Mouse (Mus musculus): ENCODE results near the gene Vma21-ps.
"Not testable (repeated sequence)": the region's sequence is repeated elsewhere in the genome, so short reads cannot be mapped to it uniquely, and the experiment has no call there.

The Vma21-ps gene

GRCm38 (mm10) chr4:52497144-52497543 lies at the start of gene Vma21-ps:
Gene Vma21-ps (minus strand): TSS chr4:52497244.
- not testable (repeated sequence) for DNase-seq

DNA sequence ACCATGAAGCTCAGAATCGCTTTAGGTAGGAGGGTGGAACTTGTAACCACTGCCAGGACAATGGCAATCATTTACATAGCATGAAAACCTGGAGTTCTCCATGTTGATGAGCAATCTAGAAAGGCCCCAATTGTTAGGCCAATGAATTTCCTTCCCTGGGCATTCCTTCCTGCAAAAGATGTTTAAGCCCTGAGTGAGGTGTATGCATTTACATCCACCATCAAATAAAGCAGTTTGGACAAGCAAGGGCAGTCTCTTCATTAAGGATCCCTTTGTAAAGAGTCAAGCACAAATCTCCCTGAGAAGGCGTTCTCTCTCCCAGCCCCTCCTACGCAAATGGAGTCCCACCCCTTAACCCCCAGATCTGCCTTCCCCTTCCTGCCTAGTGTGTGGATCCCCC lies 46.0 kb upstream of the Vma21-ps start:
- no peak for DNase-seq

- no peak for DNase-seq
Observed at GRCm38 (mm10) chr4:52530636-52531035, 33.6 kb upstream of the Vma21-ps start.

DNA sequence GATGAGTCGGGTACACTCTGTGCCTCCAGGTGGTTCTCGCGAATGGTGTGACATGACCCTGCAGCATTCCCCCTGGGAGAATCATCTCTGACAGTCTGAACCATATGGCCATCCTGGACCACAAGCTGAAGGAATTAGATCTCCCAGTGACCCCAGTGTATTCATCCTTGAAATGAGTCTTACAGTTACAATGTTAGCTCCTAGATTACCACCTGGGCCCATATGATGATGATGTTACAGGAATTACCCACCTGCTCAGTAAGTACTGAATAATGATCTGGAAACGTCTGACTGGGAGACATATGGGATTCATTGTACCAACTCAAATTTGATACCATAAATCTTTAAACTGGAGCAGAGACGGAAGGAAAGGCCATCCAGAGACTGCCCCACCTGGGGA lies 29.4 kb upstream of the Vma21-ps start:
- DNase-seq: no peak

DNA sequence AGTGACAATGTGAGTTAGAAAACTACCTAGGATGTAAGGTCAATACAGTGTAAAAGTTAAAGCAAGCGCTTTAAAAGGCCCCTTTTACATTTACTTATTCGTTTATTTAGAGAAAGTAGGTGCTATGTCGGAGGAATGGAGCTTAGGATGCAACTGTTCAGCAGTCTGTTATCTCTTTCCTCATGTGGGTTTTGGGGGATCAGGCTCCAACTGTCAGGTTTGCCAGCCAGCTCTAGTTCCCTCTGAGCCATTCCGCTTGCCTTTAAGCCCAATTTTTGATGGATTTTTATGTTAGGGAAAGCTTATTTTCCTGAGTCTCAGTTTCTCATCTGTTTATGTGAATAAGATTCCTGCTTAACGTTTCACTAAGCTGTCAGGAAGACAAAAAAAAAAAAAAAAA lies 22.3 kb upstream of the Vma21-ps start:
- DNase-seq: no peak

- no peak for DNase-seq
Observed at GRCm38 (mm10) chr4:52517580-52517979, 20.5 kb upstream of the Vma21-ps start.

GRCm38 (mm10) chr4:52487486-52487885 lies 9.6 kb downstream of the Vma21-ps start:
- no peak for DNase-seq

- no peak for DNase-seq
Observed at GRCm38 (mm10) chr4:52473431-52473830, 23.6 kb downstream of the Vma21-ps start.

DNA sequence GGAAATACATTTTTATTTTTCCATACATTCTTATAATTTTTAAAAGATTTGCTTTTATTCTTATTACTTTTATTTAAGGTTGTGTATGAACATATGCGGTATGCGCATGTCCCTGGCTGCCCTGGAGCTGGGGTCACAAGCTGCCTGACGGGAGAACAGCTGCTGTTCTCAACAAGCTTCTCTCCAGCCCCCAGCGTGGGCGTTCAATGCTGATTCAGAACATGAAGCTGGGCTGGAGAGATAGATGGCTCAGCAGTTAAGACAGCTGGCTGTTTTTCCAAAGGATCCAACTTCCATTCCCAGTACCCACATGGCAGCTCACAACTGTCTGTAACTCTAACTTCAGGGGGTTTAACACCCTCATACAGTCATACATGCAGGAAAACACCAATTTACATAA lies 35.7 kb downstream of the Vma21-ps start:
- DNase-seq: no peak

DNA sequence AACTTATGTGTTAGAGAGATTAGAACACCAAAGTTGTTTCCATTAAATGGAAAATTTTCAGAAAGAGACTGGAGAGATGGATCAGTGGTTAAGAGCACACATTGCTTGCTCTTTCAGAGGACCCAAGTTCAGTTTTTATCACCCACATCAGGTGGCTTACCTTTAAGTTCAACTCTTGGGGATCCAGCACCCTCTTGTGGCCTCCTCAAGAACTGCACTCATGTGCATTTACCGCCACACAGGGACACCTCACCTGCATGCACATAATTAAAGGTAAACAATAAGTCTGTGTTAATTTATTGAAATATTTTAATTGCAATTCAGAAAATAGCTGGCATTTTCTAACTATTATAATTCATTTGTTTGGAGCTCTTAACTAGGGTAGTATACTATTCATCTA lies 37.3 kb downstream of the Vma21-ps start:
- peak in 1 of 2 experiments; percentile 20 for DNase-seq
